Mouse (Mus musculus): ENCODE data around the gene Capn5.

Gene Capn5

GRCm38 (mm10) chr7:98148721-98149407 lies 29.2 kb downstream of the Capn5 start:
- DNase-seq (ENCODE audit: low read depth, low spot score): peak; percentile 52

- no peak for DNase-seq (ENCODE audit: low read depth, low spot score)
These were observed 30.3 kb downstream of the Capn5 start for GRCm38 (mm10) chr7:98147766-98148165.

GRCm38 (mm10) chr7:98146447-98146845 lies 31.6 kb downstream of the Capn5 start:
- peak; percentile 59 for DNase-seq (ENCODE audit: low read depth, low spot score)

- DNase-seq (ENCODE audit: low read depth, low spot score): peak; percentile 75
These were observed 32.1 kb downstream of the Capn5 start for GRCm38 (mm10) chr7:98145842-98146446.

- DNase-seq (ENCODE audit: low read depth, low spot score): no peak
These were observed 32.7 kb downstream of the Capn5 start, which contains the start of gene Omp for GRCm38 (mm10) chr7:98145402-98145801. Omp (minus strand) TSS chr7:98145502.

GRCm38 (mm10) chr7:98142648-98143047 lies 35.4 kb downstream of the Capn5 start:
- DNase-seq (ENCODE audit: low read depth, low spot score): no peak

- DNase-seq (ENCODE audit: low read depth, low spot score): no peak
These were observed 35.8 kb downstream of the Capn5 start for GRCm38 (mm10) chr7:98142247-98142646.

- no peak for DNase-seq (ENCODE audit: low read depth, low spot score)
These were observed 36.9 kb downstream of the Capn5 start for GRCm38 (mm10) chr7:98141206-98141605.

GRCm38 (mm10) chr7:98140597-98140996 lies 37.5 kb downstream of the Capn5 start:
- no peak for DNase-seq (ENCODE audit: low read depth, low spot score)

GRCm38 (mm10) chr7:98139216-98139615 lies 38.9 kb downstream of the Capn5 start:
- no peak for DNase-seq (ENCODE audit: low read depth, low spot score)

- DNase-seq (ENCODE audit: low read depth, low spot score): no peak
These were observed 40.1 kb downstream of the Capn5 start for GRCm38 (mm10) chr7:98137995-98138394.

- no peak for DNase-seq (ENCODE audit: low read depth, low spot score)
These were observed 40.5 kb downstream of the Capn5 start for GRCm38 (mm10) chr7:98137583-98137982.

GRCm38 (mm10) chr7:98131751-98132150 lies 46.3 kb downstream of the Capn5 start:
- no peak for DNase-seq (ENCODE audit: low read depth, low spot score)

GRCm38 (mm10) chr7:98125473-98125872 lies 52.6 kb downstream of the Capn5 start:
- peak; percentile 32 for DNase-seq (ENCODE audit: low read depth, low spot score)

GRCm38 (mm10) chr7:98124701-98125100 lies 53.4 kb downstream of the Capn5 start:
- no peak for DNase-seq (ENCODE audit: low read depth, low spot score)

GRCm38 (mm10) chr7:98121673-98122072 lies 56.4 kb downstream of the Capn5 start:
- peak; percentile 50 for DNase-seq (ENCODE audit: low read depth, low spot score)

- no peak for DNase-seq (ENCODE audit: low read depth, low spot score)
These were observed 56.8 kb downstream of the Capn5 start for GRCm38 (mm10) chr7:98121241-98121640.

GRCm38 (mm10) chr7:98120325-98120724 lies 57.7 kb downstream of the Capn5 start:
- DNase-seq (ENCODE audit: low read depth, low spot score): peak; percentile 83

- no peak for DNase-seq (ENCODE audit: low read depth, low spot score)
These were observed 58.2 kb downstream of the Capn5 start for GRCm38 (mm10) chr7:98119961-98120232.

- no peak for DNase-seq (ENCODE audit: low read depth, low spot score)
These were observed 58.7 kb downstream of the Capn5 start, which contains the start of gene Myo7a for GRCm38 (mm10) chr7:98119179-98119960. Myo7a (minus strand) TSS chr7:98119524.

GRCm38 (mm10) chr7:98117012-98117660 lies 60.9 kb downstream of the Capn5 start:
- DNase-seq (ENCODE audit: low read depth, low spot score): peak; percentile 65

- no peak for DNase-seq (ENCODE audit: low read depth, low spot score)
These were observed 63.4 kb downstream of the Capn5 start for GRCm38 (mm10) chr7:98114656-98115055.
